Mouse (Mus musculus): ENCODE results near the gene Psmc1. TPM values are rescaled to one million over a fixed set of nuclear protein-coding genes. Genes with fewer than 3 reads are reported as not detected.

Psmc1 gene
- 236 and 264 TPM in 2 replicates for polyA plus RNA-seq (2015; fragmentation: Nextera tagmentation; extraction: Ambion mirVana)

DNA sequence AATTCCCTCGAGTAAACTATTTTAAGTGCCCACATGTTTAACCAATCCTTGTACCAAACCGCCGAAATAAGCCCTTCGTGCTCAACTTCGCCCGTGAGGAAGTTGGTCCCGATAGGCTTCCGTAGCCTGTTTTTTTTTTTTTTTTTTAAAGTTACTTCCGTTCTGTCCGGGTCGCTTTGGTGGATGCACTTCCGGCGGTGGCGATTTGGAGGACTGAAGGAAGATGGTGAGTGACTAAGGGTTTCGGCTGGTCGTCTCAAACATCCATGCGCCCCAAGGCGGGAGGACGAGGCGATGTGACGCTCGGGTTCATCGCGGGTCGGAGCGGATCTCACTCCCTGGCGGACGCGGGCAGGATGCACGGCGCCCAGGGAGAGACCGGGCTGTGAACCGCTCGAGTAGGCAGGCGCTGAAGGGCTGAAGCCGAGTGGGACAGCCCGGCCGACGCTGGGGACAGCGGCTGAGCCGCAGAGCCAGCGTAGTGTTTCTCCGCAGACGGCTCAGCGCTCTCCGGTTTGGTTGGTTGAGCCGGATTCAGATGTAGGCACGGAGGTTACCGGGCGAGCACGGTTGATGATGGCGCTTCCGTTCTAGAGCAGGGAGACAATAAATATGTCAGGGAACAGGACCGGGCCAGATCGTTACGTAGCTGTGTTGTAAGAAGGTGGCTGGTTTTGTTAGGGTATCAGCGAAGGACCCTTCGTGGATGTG, at the start of gene Psmc1:
TSS of gene Psmc1 (plus strand) at position 169 of the 711 bp plus-strand sequence.
- H3K9me3 ChIP-seq (replicated peaks; ENCODE audit: low read length), result no peaks in the 10 kb centered on the region
- H3K4me1 ChIP-seq (replicated peaks; ENCODE audit: insufficient read depth, low read length), result peaks cover 6% of the 10 kb centered on the region; the same call in 1 of the 2 replicates
- H3K36me3 ChIP-seq (ENCODE audit: insufficient read depth, low read length), result peaks cover 21% of the 10 kb centered on the region
- H3K27ac ChIP-seq, result peak within 1 kb of the TSS; percentile 95
- ATAC-seq (replicated peaks; ENCODE audit: low FRiP score, low read depth) (peak; percentile 74), DNase-seq (ENCODE audit: low spot score) (peak; percentile 92)
- TF ChIP-seq CTCF (IDR thresholded peaks at IDR 0.05; ENCODE audit: low read depth), result no peak
- under 1% methylated on average over 58 of the region's 58 CpGs for WGBS
- no peaks in the 10 kb centered on the region for H3K27me3 ChIP-seq (ENCODE audit: insufficient read depth, low read length)
- peak within 1 kb of the TSS; percentile 78 for H3K4me2 ChIP-seq (ENCODE audit: low read length)
- H3K4me3 ChIP-seq (replicated peaks; ENCODE audit: low read depth, low read length), result peak within 1 kb of the TSS; percentile 98
- peak within 1 kb of the TSS; percentile 97 for H3K9ac ChIP-seq (ENCODE audit: low read depth, low read length)

DNA sequence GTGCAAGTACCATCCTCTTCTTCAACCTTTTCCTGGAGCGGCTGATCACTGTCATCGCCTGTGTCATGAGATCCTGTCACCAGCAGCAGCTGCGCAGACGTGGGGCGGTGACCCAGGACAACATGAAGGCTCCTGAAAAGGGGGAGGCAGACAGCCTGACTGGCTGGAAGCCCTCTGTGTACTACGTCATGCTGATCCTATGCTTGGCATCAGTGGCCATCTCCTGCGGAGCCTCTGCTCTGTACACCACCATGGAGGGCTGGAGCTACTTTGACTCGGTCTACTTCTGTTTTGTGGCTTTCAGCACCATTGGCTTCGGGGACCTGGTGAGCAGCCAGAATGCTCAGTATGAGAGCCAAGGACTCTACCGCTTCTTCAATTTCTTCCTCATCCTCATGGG, 48.9 kb upstream of the Psmc1 start:
- H3K4me2 ChIP-seq (ENCODE audit: low read length), result no peak overlapping the region
- H3K9ac ChIP-seq (ENCODE audit: low read depth, low read length), result no peak overlapping the region
- no peak overlapping the region for H3K27ac ChIP-seq
- H3K27me3 ChIP-seq (ENCODE audit: insufficient read depth, low read length), result no peaks in the 10 kb centered on the region
- 86% methylated on average over 10 of the region's 10 CpGs for WGBS
- DNase-seq (ENCODE audit: low spot score) (no peak), ATAC-seq (replicated peaks; ENCODE audit: low FRiP score, low read depth) (no peak)
- H3K4me1 ChIP-seq (replicated peaks; ENCODE audit: insufficient read depth, low read length), result no peaks in the 10 kb centered on the region
- TF ChIP-seq CTCF (IDR thresholded peaks at IDR 0.05; ENCODE audit: low read depth), result no peak
- H3K9me3 ChIP-seq (replicated peaks; ENCODE audit: low read length), result no peaks in the 10 kb centered on the region
- no peaks in the 10 kb centered on the region for H3K36me3 ChIP-seq (ENCODE audit: insufficient read depth, low read length)
- H3K4me3 ChIP-seq (replicated peaks; ENCODE audit: low read depth, low read length), result no peak overlapping the region

DNA sequence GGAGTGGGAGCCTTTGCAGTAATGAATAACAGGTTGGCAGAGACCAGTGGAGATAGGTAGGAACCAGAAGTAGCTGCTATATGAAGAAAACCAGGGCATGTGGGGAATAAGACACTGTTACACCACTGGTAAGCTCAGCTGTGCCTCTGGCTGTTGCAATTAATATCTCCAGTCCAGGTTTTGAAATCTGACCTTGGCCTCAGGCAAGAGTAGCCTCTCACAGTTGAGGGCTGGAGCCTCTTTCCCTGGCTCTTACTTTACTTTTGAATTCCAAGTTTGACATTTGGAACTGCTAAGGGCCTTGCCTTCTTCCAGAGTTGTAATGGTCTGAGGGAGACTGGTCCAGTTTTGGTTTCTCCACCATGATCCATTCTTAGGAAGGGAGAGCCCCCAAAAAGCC, 48.1 kb upstream of the Psmc1 start:
- Histone ChIP-seq H3K27me3 (ENCODE audit: insufficient read depth, low read length) (no peaks in the 10 kb centered on the region), H3K4me2 (ENCODE audit: low read length) (no peak overlapping the region), H3K4me3 (replicated peaks; ENCODE audit: low read depth, low read length) (no peak overlapping the region), H3K9me3 (replicated peaks; ENCODE audit: low read length) (no peaks in the 10 kb centered on the region), H3K27ac (no peak overlapping the region), H3K4me1 (replicated peaks; ENCODE audit: insufficient read depth, low read length) (no peaks in the 10 kb centered on the region), H3K36me3 (ENCODE audit: insufficient read depth, low read length) (no peaks in the 10 kb centered on the region), H3K9ac (ENCODE audit: low read depth, low read length) (no peak overlapping the region)
- DNase-seq (ENCODE audit: low spot score), result no peak
- ATAC-seq (replicated peaks; ENCODE audit: low FRiP score, low read depth), result no peak
- no peak for TF ChIP-seq CTCF (IDR thresholded peaks at IDR 0.05; ENCODE audit: low read depth)

DNA sequence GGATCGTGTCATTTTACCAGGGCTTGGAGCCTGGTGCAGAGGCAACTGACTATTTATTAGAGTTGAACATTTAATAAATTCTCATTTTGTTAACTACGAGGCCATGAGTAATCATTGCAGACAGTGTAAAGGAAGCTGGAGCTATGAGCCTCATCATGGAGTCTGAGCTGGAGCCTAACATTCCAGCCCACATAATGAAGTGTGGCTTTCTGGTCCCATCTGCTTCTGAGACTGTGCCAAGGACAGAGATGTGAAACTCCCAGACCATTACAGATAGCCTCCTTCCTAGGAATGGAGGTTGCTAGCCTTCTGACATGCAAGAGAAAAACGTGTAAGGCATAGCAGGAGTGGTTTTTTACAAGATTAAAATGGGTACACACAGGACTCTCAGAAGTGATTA, 47.4 kb upstream of the Psmc1 start:
- Histone ChIP-seq H3K4me1 (replicated peaks; ENCODE audit: insufficient read depth, low read length) (no peaks in the 10 kb centered on the region), H3K27ac (no peak overlapping the region), H3K9me3 (replicated peaks; ENCODE audit: low read length) (no peaks in the 10 kb centered on the region), H3K4me3 (replicated peaks; ENCODE audit: low read depth, low read length) (no peak overlapping the region), H3K9ac (ENCODE audit: low read depth, low read length) (no peak overlapping the region), H3K27me3 (ENCODE audit: insufficient read depth, low read length) (no peaks in the 10 kb centered on the region), H3K36me3 (ENCODE audit: insufficient read depth, low read length) (no peaks in the 10 kb centered on the region), H3K4me2 (ENCODE audit: low read length) (no peak overlapping the region)
- TF ChIP-seq CTCF (IDR thresholded peaks at IDR 0.05; ENCODE audit: low read depth), result no peak
- DNase-seq (ENCODE audit: low spot score) (no peak), ATAC-seq (replicated peaks; ENCODE audit: low FRiP score, low read depth) (no peak)
- 74% methylated on average over 3 of the region's 3 CpGs for WGBS

DNA sequence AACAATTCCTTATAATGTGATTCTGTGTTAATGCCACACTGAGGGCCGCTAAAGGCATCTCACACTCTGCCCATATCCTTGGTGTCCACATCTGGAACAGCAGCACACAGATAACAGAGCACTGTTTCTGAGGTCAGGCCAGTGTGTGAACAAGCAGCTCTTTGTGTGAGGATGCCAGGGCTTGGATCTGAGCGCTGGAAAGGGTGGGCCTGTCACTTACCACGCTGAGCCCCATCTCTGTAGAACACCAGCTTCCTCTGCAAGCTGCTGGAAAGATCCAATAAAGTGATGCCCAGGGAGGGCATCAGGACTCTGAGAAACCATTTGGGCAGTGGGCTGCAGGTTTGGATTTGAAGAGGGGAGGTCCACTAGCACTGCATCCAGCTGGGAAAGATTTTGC, 44.8 kb upstream of the Psmc1 start:
- no peak overlapping the region for H3K4me3 ChIP-seq (replicated peaks; ENCODE audit: low read depth, low read length)
- DNase-seq (ENCODE audit: low spot score) (no peak), ATAC-seq (replicated peaks; ENCODE audit: low FRiP score, low read depth) (no peak)
- H3K9ac ChIP-seq (ENCODE audit: low read depth, low read length), result no peak overlapping the region
- WGBS, result 72% methylated on average over 3 of the region's 3 CpGs
- no peaks in the 10 kb centered on the region for H3K27me3 ChIP-seq (ENCODE audit: insufficient read depth, low read length)
- no peak for TF ChIP-seq CTCF (IDR thresholded peaks at IDR 0.05; ENCODE audit: low read depth)
- H3K27ac ChIP-seq, result no peak overlapping the region
- H3K9me3 ChIP-seq (replicated peaks; ENCODE audit: low read length), result no peaks in the 10 kb centered on the region
- H3K4me2 ChIP-seq (ENCODE audit: low read length), result no peak overlapping the region
- no peaks in the 10 kb centered on the region for H3K4me1 ChIP-seq (replicated peaks; ENCODE audit: insufficient read depth, low read length)
- H3K36me3 ChIP-seq (ENCODE audit: insufficient read depth, low read length), result no peaks in the 10 kb centered on the region

DNA sequence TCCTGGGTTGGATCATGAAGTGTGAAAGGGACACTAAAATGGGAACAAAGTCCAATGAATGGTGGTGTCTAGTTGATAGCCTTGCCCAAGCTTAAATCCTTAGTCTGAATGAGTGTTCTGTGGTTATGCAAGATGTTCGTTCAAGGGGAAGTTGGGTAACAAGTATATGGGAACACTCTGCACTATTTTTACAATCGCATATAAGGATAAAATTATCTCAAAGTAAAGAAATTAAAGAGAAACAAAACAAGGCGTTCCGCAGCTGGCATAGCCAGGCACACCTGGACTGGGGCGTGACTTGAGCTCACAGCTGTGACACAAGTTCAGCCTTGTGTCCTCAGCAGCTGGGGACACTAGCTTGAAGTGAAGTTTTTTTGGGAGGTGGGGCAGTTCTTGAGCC, 42.5 kb upstream of the Psmc1 start:
- ATAC-seq (replicated peaks; ENCODE audit: low FRiP score, low read depth), result no peak
- Histone ChIP-seq H3K9me3 (replicated peaks; ENCODE audit: low read length) (no peaks in the 10 kb centered on the region), H3K4me1 (replicated peaks; ENCODE audit: insufficient read depth, low read length) (no peaks in the 10 kb centered on the region), H3K9ac (ENCODE audit: low read depth, low read length) (no peak overlapping the region), H3K4me2 (ENCODE audit: low read length) (no peak overlapping the region), H3K36me3 (ENCODE audit: insufficient read depth, low read length) (no peaks in the 10 kb centered on the region), H3K27ac (no peak overlapping the region), H3K27me3 (ENCODE audit: insufficient read depth, low read length) (no peaks in the 10 kb centered on the region), H3K4me3 (replicated peaks; ENCODE audit: low read depth, low read length) (no peak overlapping the region)
- WGBS, result 80% methylated on average over 5 of the region's 5 CpGs
- DNase-seq (ENCODE audit: low spot score), result no peak
- TF ChIP-seq CTCF (IDR thresholded peaks at IDR 0.05; ENCODE audit: low read depth), result no peak
